Mouse (Mus musculus) cerebellum, adult 2 months (tissue): ENCODE results near the gene Nol11.

Source experiments
- CTCF ChIP-seq: fragments of 200-500 bp; IDR thresholded peaks from 2 replicates; pipeline ENCODE4 v1.5.1; 2011; ENCODE audit warnings: low read depth, mild to moderate bottlenecking, control low read depth, low read length, moderate library complexity, borderline replicate concordance; ENCODE audit not compliant: insufficient read depth
- POLR2A ChIP-seq: fragments of 200-500 bp; IDR thresholded peaks from 2 replicates; pipeline ENCODE4 v1.6.1; 2011; ENCODE audit warnings: low read length, control low read depth, borderline replicate concordance; ENCODE audit not compliant: insufficient read depth

DNA sequence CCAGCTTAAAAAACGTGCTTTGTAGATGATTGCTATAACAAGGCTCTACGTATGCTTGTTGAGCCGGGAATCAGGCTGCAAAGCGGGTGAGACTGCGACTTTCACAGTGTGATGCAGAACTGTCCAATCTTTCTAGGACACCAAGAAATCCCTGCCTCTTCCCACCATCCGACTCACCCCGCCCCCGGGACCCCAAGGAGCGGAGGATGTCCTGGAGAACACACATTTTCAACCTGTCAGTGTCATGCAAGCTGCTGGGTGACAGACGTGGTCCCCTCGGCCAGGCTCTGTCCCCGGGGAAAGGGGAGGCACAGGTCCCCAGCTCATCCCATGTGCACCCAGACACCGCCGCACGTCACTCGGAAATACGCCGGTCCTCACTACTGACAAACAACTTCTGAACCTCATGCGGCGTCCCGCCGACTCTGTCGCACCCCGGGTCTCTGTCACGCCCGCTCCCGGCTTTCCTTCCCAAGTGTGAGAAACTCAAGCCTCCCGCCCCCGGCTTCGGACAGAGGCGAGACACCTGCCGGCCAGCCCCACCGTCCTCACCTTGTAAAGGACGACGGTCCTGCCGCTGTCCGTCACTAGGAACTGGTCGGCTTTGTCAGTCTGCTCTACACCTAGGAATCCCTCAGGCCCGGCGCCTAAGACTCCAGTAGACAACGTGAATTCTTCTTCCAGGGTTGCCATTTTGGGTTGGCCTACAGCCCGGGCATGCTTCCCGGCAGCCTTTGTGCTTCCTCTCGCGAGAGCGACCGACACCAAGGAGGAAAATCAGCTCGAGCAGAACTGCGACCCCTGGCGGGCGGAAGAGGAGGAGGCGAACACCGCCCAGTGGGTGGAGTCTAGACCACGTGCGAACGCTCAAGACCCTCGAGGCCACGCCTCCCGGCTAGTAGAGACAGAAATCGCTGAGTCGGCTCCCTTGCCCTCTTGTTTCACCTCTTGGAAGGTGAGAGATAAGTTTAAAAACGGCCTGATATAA lies at the start of gene Nol11:
- TF ChIP-seq CTCF (peak; percentile 87; the same call in 1 of the 2 replicates), POLR2A (peak; percentile 60; the same call in 1 of the 2 replicates)
